Mouse (Mus musculus): ENCODE measurements around the gene Syt7. TPM values are rescaled to one million over a fixed set of nuclear protein-coding genes. Genes with fewer than 3 reads are reported as not detected.
A peak's percentile ranks its signal among the peaks of the same experiment; 100 is the strongest.

Gene Syt7
- polyA plus RNA-seq, 1 experiment from 2014 or later = 15.5 TPM

- no peak overlapping the region for H3K9ac ChIP-seq (replicated peaks; ENCODE audit: low read depth, low read length)
- no peak overlapping the region for H3K4me2 ChIP-seq (ENCODE audit: low read depth, low read length)
- no peaks in the 10 kb centered on the region for H3K27me3 ChIP-seq (ENCODE audit: control insufficient read depth, insufficient read depth, low read length)
- H3K4me3 ChIP-seq (ENCODE audit: low read depth, low read length) = no peak overlapping the region
- 68% methylated on average over 4 of the region's 4 CpGs for WGBS
- H3K27ac ChIP-seq (ENCODE audit: low read depth, low read length) = no peak overlapping the region
- no peaks in the 10 kb centered on the region for H3K36me3 ChIP-seq (ENCODE audit: control insufficient read depth, insufficient read depth, low read length)
- H3K9me3 ChIP-seq (ENCODE audit: control insufficient read depth, low read length) = no peaks in the 10 kb centered on the region
- no peaks in the 10 kb centered on the region for H3K4me1 ChIP-seq (ENCODE audit: control insufficient read depth, insufficient read depth, low read length)
- ATAC-seq (ENCODE audit: low read depth) = no peak
Measured at GRCm38 (mm10) chr19:10479541-10479940, 90.7 kb downstream of the Syt7 start.

- Histone ChIP-seq H3K27ac (ENCODE audit: low read depth, low read length) (no peak within 1 kb of the TSS), H3K4me3 (ENCODE audit: low read depth, low read length) (no peak within 1 kb of the TSS), H3K4me1 (ENCODE audit: control insufficient read depth, insufficient read depth, low read length) (no peaks in the 10 kb centered on the region), H3K4me2 (ENCODE audit: low read depth, low read length) (no peak within 1 kb of the TSS), H3K9me3 (ENCODE audit: control insufficient read depth, low read length) (no peaks in the 10 kb centered on the region), H3K9ac (replicated peaks; ENCODE audit: low read depth, low read length) (no peak within 1 kb of the TSS), H3K36me3 (ENCODE audit: control insufficient read depth, insufficient read depth, low read length) (no peaks in the 10 kb centered on the region), H3K27me3 (ENCODE audit: control insufficient read depth, insufficient read depth, low read length) (no peaks in the 10 kb centered on the region)
- ATAC-seq (ENCODE audit: low read depth) = no peak
- WGBS = 36% methylated on average over 6 of the region's 6 CpGs
Measured at GRCm38 (mm10) chr19:10482703-10483102, 93.8 kb downstream of the Syt7 start, which contains the start of gene Ppp1r32. TSS of gene Ppp1r32 (minus strand) at chr19:10482928.

- 25% methylated on average over 9 of the region's 9 CpGs for WGBS
- H3K4me3 ChIP-seq (ENCODE audit: low read depth, low read length) = no peak overlapping the region
Measured at GRCm38 (mm10) chr19:10486264-10486738, 97.4 kb downstream of the Syt7 start.

GRCm38 (mm10) chr19:10495670-10496069 lies 106.8 kb downstream of the Syt7 start:
- H3K4me1 ChIP-seq (ENCODE audit: control insufficient read depth, insufficient read depth, low read length) = no peaks in the 10 kb centered on the region
- peaks cover 5% of the 10 kb centered on the region; the same call in 1 of the 2 replicates for H3K36me3 ChIP-seq (ENCODE audit: control insufficient read depth, insufficient read depth, low read length)
- no peak for ATAC-seq (ENCODE audit: low read depth)
- H3K27ac ChIP-seq (ENCODE audit: low read depth, low read length) = no peak overlapping the region
- H3K27me3 ChIP-seq (ENCODE audit: control insufficient read depth, insufficient read depth, low read length) = no peaks in the 10 kb centered on the region
- H3K4me3 ChIP-seq (ENCODE audit: low read depth, low read length) = no peak overlapping the region
- H3K9me3 ChIP-seq (ENCODE audit: control insufficient read depth, low read length) = no peaks in the 10 kb centered on the region
- H3K9ac ChIP-seq (replicated peaks; ENCODE audit: low read depth, low read length) = no peak overlapping the region
- no peak overlapping the region for H3K4me2 ChIP-seq (ENCODE audit: low read depth, low read length)
- WGBS = 81% methylated on average over 1 of the region's 1 CpGs

More at GRCm38 (mm10) chr19:10486264-10486738, 97.4 kb downstream of the Syt7 start:
- Histone ChIP-seq H3K27ac (ENCODE audit: low read depth, low read length) (no peak overlapping the region), H3K9me3 (ENCODE audit: control insufficient read depth, low read length) (no peaks in the 10 kb centered on the region), H3K4me1 (ENCODE audit: control insufficient read depth, insufficient read depth, low read length) (no peaks in the 10 kb centered on the region), H3K36me3 (ENCODE audit: control insufficient read depth, insufficient read depth, low read length) (no peaks in the 10 kb centered on the region), H3K9ac (replicated peaks; ENCODE audit: low read depth, low read length) (no peak overlapping the region), H3K27me3 (ENCODE audit: control insufficient read depth, insufficient read depth, low read length) (no peaks in the 10 kb centered on the region), H3K4me2 (ENCODE audit: low read depth, low read length) (no peak overlapping the region)
- ATAC-seq (ENCODE audit: low read depth) = peak; percentile 90

- Histone ChIP-seq H3K9ac (replicated peaks; ENCODE audit: low read depth, low read length) (no peak overlapping the region), H3K4me2 (ENCODE audit: low read depth, low read length) (no peak overlapping the region), H3K36me3 (ENCODE audit: control insufficient read depth, insufficient read depth, low read length) (peaks cover 9% of the 10 kb centered on the region), H3K4me3 (ENCODE audit: low read depth, low read length) (no peak overlapping the region), H3K27ac (ENCODE audit: low read depth, low read length) (no peak overlapping the region), H3K27me3 (ENCODE audit: control insufficient read depth, insufficient read depth, low read length) (no peaks in the 10 kb centered on the region), H3K4me1 (ENCODE audit: control insufficient read depth, insufficient read depth, low read length) (no peaks in the 10 kb centered on the region), H3K9me3 (ENCODE audit: control insufficient read depth, low read length) (no peaks in the 10 kb centered on the region)
- 62% methylated on average over 2 of the region's 2 CpGs for WGBS
- no peak for ATAC-seq (ENCODE audit: low read depth)
Measured at GRCm38 (mm10) chr19:10496976-10497375, 108.1 kb downstream of the Syt7 start.

- no peaks in the 10 kb centered on the region for H3K9me3 ChIP-seq (ENCODE audit: control insufficient read depth, low read length)
- H3K4me3 ChIP-seq (ENCODE audit: low read depth, low read length) = no peak overlapping the region
- H3K9ac ChIP-seq (replicated peaks; ENCODE audit: low read depth, low read length) = no peak overlapping the region
- H3K36me3 ChIP-seq (ENCODE audit: control insufficient read depth, insufficient read depth, low read length) = peaks cover 12% of the 10 kb centered on the region
- no peaks in the 10 kb centered on the region for H3K27me3 ChIP-seq (ENCODE audit: control insufficient read depth, insufficient read depth, low read length)
- WGBS = 56% methylated on average over 8 of the region's 8 CpGs
- no peak overlapping the region for H3K4me2 ChIP-seq (ENCODE audit: low read depth, low read length)
- H3K4me1 ChIP-seq (ENCODE audit: control insufficient read depth, insufficient read depth, low read length) = no peaks in the 10 kb centered on the region
- no peak for ATAC-seq (ENCODE audit: low read depth)
- H3K27ac ChIP-seq (ENCODE audit: low read depth, low read length) = no peak overlapping the region
Measured at GRCm38 (mm10) chr19:10497512-10498160, 108.7 kb downstream of the Syt7 start.

GRCm38 (mm10) chr19:10500581-10500980 lies 111.7 kb downstream of the Syt7 start:
- Histone ChIP-seq H3K4me1 (ENCODE audit: control insufficient read depth, insufficient read depth, low read length) (no peaks in the 10 kb centered on the region), H3K36me3 (ENCODE audit: control insufficient read depth, insufficient read depth, low read length) (peaks cover 20% of the 10 kb centered on the region), H3K4me3 (ENCODE audit: low read depth, low read length) (no peak overlapping the region), H3K9me3 (ENCODE audit: control insufficient read depth, low read length) (no peaks in the 10 kb centered on the region), H3K27me3 (ENCODE audit: control insufficient read depth, insufficient read depth, low read length) (no peaks in the 10 kb centered on the region), H3K4me2 (ENCODE audit: low read depth, low read length) (no peak overlapping the region), H3K27ac (ENCODE audit: low read depth, low read length) (no peak overlapping the region), H3K9ac (replicated peaks; ENCODE audit: low read depth, low read length) (no peak overlapping the region)
- ATAC-seq (ENCODE audit: low read depth) = no peak
- 91% methylated on average over 8 of the region's 8 CpGs for WGBS

GRCm38 (mm10) chr19:10502571-10502970 lies 113.7 kb downstream of the Syt7 start:
- peak; percentile 87 for ATAC-seq (ENCODE audit: low read depth)
- H3K4me3 ChIP-seq (ENCODE audit: low read depth, low read length) = no peak overlapping the region
- H3K36me3 ChIP-seq (ENCODE audit: control insufficient read depth, insufficient read depth, low read length) = peaks cover 20% of the 10 kb centered on the region

More at GRCm38 (mm10) chr19:10502571-10502970, 113.7 kb downstream of the Syt7 start:
- no peaks in the 10 kb centered on the region for H3K4me1 ChIP-seq (ENCODE audit: control insufficient read depth, insufficient read depth, low read length)
- no peaks in the 10 kb centered on the region for H3K9me3 ChIP-seq (ENCODE audit: control insufficient read depth, low read length)
- no peak overlapping the region for H3K4me2 ChIP-seq (ENCODE audit: low read depth, low read length)
- H3K27ac ChIP-seq (ENCODE audit: low read depth, low read length) = no peak overlapping the region
- WGBS = 7% methylated on average over 4 of the region's 4 CpGs
- H3K27me3 ChIP-seq (ENCODE audit: control insufficient read depth, insufficient read depth, low read length) = no peaks in the 10 kb centered on the region
- H3K9ac ChIP-seq (replicated peaks; ENCODE audit: low read depth, low read length) = no peak overlapping the region

All from neural tube, embryonic 14.5 days (tissue).